Mouse (Mus musculus): ENCODE measurements around the gene Fscn1.

GRCm38 (mm10) chr5:142936336-142936719 is 23.8 kb upstream of the Fscn1 start:
- TF ChIP-seq CTCF (IDR thresholded peaks at IDR 0.05; ENCODE audit: control insufficient read depth, insufficient read depth, insufficient replicate concordance, low read depth, low read length) (peak; percentile 99), POLR2A (IDR thresholded peaks at IDR 0.05; ENCODE audit: control insufficient read depth, low read depth, low read length) (no peak)
